Mouse (Mus musculus): ENCODE data around the gene Hfe2. TPM values are rescaled to one million over a fixed set of nuclear protein-coding genes. Genes with fewer than 3 reads are reported as not detected.

Hfe2 gene
- total and polyA plus RNA-seq, 3 experiments: 199 to 295 (median 289) TPM

GRCm38 (mm10) chr3:96542554-96542953 lies 17.6 kb downstream of the Hfe2 start:
- H3K9ac ChIP-seq (ENCODE audit: low read depth, low read length): no peak overlapping the region
- H3K4me3 ChIP-seq: no peak overlapping the region
- TF ChIP-seq EP300 (IDR thresholded peaks at IDR 0.05; ENCODE audit: insufficient read depth, low read depth, low read length) (no peak), POLR2A (IDR thresholded peaks at IDR 0.05; ENCODE audit: insufficient read depth, low read depth, low read length) (no peak), CTCF (IDR thresholded peaks at IDR 0.05) (no peak)
- peaks cover under 1% of the 10 kb centered on the region; the same call in 1 of the 2 replicates for H3K4me1 ChIP-seq (ENCODE audit: control insufficient read depth, insufficient read depth, low read length)
- H3K79me2 ChIP-seq (replicated peaks; ENCODE audit: control insufficient read depth, insufficient read depth, low read length): no peaks in the 10 kb centered on the region
- WGBS: 68% methylated on average over 8 of the region's 8 CpGs
- no peak for DNase-seq
- no peaks in the 10 kb centered on the region for H3K27me3 ChIP-seq (ENCODE audit: control insufficient read depth, insufficient read depth, low read length)
- no peaks in the 10 kb centered on the region for H3K36me3 ChIP-seq (ENCODE audit: control insufficient read depth, insufficient read depth, low read length)
- no peak overlapping the region for H3K27ac ChIP-seq
- intact Hi-C loops (cut with DNase I): no loop called here

GRCm38 (mm10) chr3:96543345-96543744 lies 18.4 kb downstream of the Hfe2 start:
- 87% methylated on average over 11 of the region's 11 CpGs for WGBS
- TF ChIP-seq CTCF (IDR thresholded peaks at IDR 0.05) (no peak), POLR2A (IDR thresholded peaks at IDR 0.05; ENCODE audit: insufficient read depth, low read depth, low read length) (no peak), EP300 (IDR thresholded peaks at IDR 0.05; ENCODE audit: insufficient read depth, low read depth, low read length) (no peak)
- intact Hi-C loops (cut with DNase I): no loop called here

GRCm38 (mm10) chr3:96545565-96545964 lies 20.6 kb downstream of the Hfe2 start:
- no peak for DNase-seq
- Histone ChIP-seq H3K27me3 (ENCODE audit: control insufficient read depth, insufficient read depth, low read length) (no peaks in the 10 kb centered on the region), H3K9ac (ENCODE audit: low read depth, low read length) (no peak overlapping the region), H3K36me3 (ENCODE audit: control insufficient read depth, insufficient read depth, low read length) (no peaks in the 10 kb centered on the region), H3K79me2 (replicated peaks; ENCODE audit: control insufficient read depth, insufficient read depth, low read length) (no peaks in the 10 kb centered on the region), H3K4me3 (no peak overlapping the region), H3K4me1 (ENCODE audit: control insufficient read depth, insufficient read depth, low read length) (peaks cover 2% of the 10 kb centered on the region; the same call in 1 of the 2 replicates), H3K27ac (no peak overlapping the region)
- TF ChIP-seq POLR2A (IDR thresholded peaks at IDR 0.05; ENCODE audit: insufficient read depth, low read depth, low read length) (no peak), CTCF (IDR thresholded peaks at IDR 0.05) (peak; percentile 53), EP300 (IDR thresholded peaks at IDR 0.05; ENCODE audit: insufficient read depth, low read depth, low read length) (no peak)
- WGBS: 36% methylated on average over 1 of the region's 1 CpGs
- intact Hi-C loops (cut with DNase I): loop anchor here (5.0 kb wide), 1 partner anchor 162 kb away; the partner anchor contains the start of gene Nudt17

More at GRCm38 (mm10) chr3:96543345-96543744, 18.4 kb downstream of the Hfe2 start:
- Histone ChIP-seq H3K9ac (ENCODE audit: low read depth, low read length) (no peak overlapping the region), H3K27ac (no peak overlapping the region), H3K4me3 (no peak overlapping the region), H3K27me3 (ENCODE audit: control insufficient read depth, insufficient read depth, low read length) (no peaks in the 10 kb centered on the region), H3K79me2 (replicated peaks; ENCODE audit: control insufficient read depth, insufficient read depth, low read length) (no peaks in the 10 kb centered on the region), H3K4me1 (ENCODE audit: control insufficient read depth, insufficient read depth, low read length) (peaks cover 2% of the 10 kb centered on the region; the same call in 1 of the 2 replicates), H3K36me3 (ENCODE audit: control insufficient read depth, insufficient read depth, low read length) (no peaks in the 10 kb centered on the region)
- DNase-seq: no peak

- Histone ChIP-seq H3K4me3 (no peak overlapping the region), H3K27ac (no peak overlapping the region), H3K36me3 (ENCODE audit: control insufficient read depth, insufficient read depth, low read length) (peaks cover 3% of the 10 kb centered on the region), H3K4me1 (ENCODE audit: control insufficient read depth, insufficient read depth, low read length) (peaks cover 8% of the 10 kb centered on the region; the same call in 1 of the 2 replicates), H3K27me3 (ENCODE audit: control insufficient read depth, insufficient read depth, low read length) (no peaks in the 10 kb centered on the region), H3K79me2 (replicated peaks; ENCODE audit: control insufficient read depth, insufficient read depth, low read length) (no peaks in the 10 kb centered on the region), H3K9ac (ENCODE audit: low read depth, low read length) (no peak overlapping the region)
- DNase-seq: no peak
- intact Hi-C loops (cut with DNase I): loop anchor here (1.0 to 5.0 kb wide), 3 partner anchors 33 to 160 kb away; partner anchors contain the start of gene Nudt17
- WGBS: 34% methylated on average over 4 of the region's 4 CpGs
- TF ChIP-seq EP300 (IDR thresholded peaks at IDR 0.05; ENCODE audit: insufficient read depth, low read depth, low read length) (no peak), CTCF (IDR thresholded peaks at IDR 0.05) (no peak)
Observed at GRCm38 (mm10) chr3:96546880-96547279, 21.9 kb downstream of the Hfe2 start.

- H3K36me3 ChIP-seq (ENCODE audit: control insufficient read depth, insufficient read depth, low read length): peaks cover 3% of the 10 kb centered on the region
- no peaks in the 10 kb centered on the region for H3K79me2 ChIP-seq (replicated peaks; ENCODE audit: control insufficient read depth, insufficient read depth, low read length)
- H3K4me3 ChIP-seq: no peak overlapping the region
- H3K27me3 ChIP-seq (ENCODE audit: control insufficient read depth, insufficient read depth, low read length): no peaks in the 10 kb centered on the region
- peak; percentile 74 to 87 for DNase-seq
- H3K27ac ChIP-seq: no peak overlapping the region
- TF ChIP-seq CTCF (IDR thresholded peaks at IDR 0.05): peak; percentile 97
- no peak for TF ChIP-seq POLR2A (IDR thresholded peaks at IDR 0.05; ENCODE audit: insufficient read depth, low read depth, low read length)
- TF ChIP-seq EP300 (IDR thresholded peaks at IDR 0.05; ENCODE audit: insufficient read depth, low read depth, low read length): peak; percentile 94; the same call in 1 of the 2 replicates
- WGBS: 11% methylated on average over 14 of the region's 14 CpGs
- no peak overlapping the region; the same call in 1 of the 2 replicates for H3K9ac ChIP-seq (ENCODE audit: low read depth, low read length)
- H3K4me1 ChIP-seq (ENCODE audit: control insufficient read depth, insufficient read depth, low read length): peaks cover 9% of the 10 kb centered on the region; the same call in 1 of the 2 replicates
- intact Hi-C loops (cut with DNase I): loop anchor here (1.0 to 5.0 kb wide), 3 partner anchors 33 to 160 kb away; partner anchors contain the start of gene Nudt17
Observed at GRCm38 (mm10) chr3:96547389-96547960, 22.5 kb downstream of the Hfe2 start.

- peaks cover 3% of the 10 kb centered on the region for H3K36me3 ChIP-seq (ENCODE audit: control insufficient read depth, insufficient read depth, low read length)
- 92% methylated on average over 7 of the region's 7 CpGs for WGBS
- H3K4me3 ChIP-seq: no peak overlapping the region
- peaks cover 9% of the 10 kb centered on the region; the same call in 1 of the 2 replicates for H3K4me1 ChIP-seq (ENCODE audit: control insufficient read depth, insufficient read depth, low read length)
- H3K79me2 ChIP-seq (replicated peaks; ENCODE audit: control insufficient read depth, insufficient read depth, low read length): no peaks in the 10 kb centered on the region
- no peaks in the 10 kb centered on the region for H3K27me3 ChIP-seq (ENCODE audit: control insufficient read depth, insufficient read depth, low read length)
- intact Hi-C loops (cut with DNase I): loop anchor here (5.0 kb wide), 1 partner anchor 158 kb away; the partner anchor contains the start of gene Nudt17
- TF ChIP-seq CTCF (IDR thresholded peaks at IDR 0.05) (no peak), POLR2A (IDR thresholded peaks at IDR 0.05; ENCODE audit: insufficient read depth, low read depth, low read length) (no peak), EP300 (IDR thresholded peaks at IDR 0.05; ENCODE audit: insufficient read depth, low read depth, low read length) (no peak)
- H3K9ac ChIP-seq (ENCODE audit: low read depth, low read length): no peak overlapping the region
- H3K27ac ChIP-seq: peak overlapping the region; percentile 26; the same call in 1 of the 2 replicates
- no peak for DNase-seq
Observed at GRCm38 (mm10) chr3:96548824-96549223, 23.9 kb downstream of the Hfe2 start.
